Mouse (Mus musculus) hindbrain, postnatal 0 days (tissue): ENCODE measurements at regions not wholly inside any gene's neighbourhood (a gene's known extent, or its start where the extent isn't known, plus 50 kb on each side); places are given as distances from the start of the nearest gene placed in this dataset.
A peak's percentile ranks its signal among the peaks of the same experiment; 100 is the strongest.

Source experiments
- ATAC-seq: fragments of 200-750 bp; cut with Nextera tagmentation; 2 replicates; pipeline ENCODE4 v1.8.0; 2017; ENCODE audit warnings: mild to moderate bottlenecking, moderate TSS enrichment, moderate library complexity
- DNase-seq: peaks from one replicate; pipeline ENCODE4 v3.0.0-alpha.2; 2015; ENCODE audit warnings: low spot score
- H3K27ac ChIP-seq: fragments of 300-500 bp; sonication (generic); 2 replicates; pipeline ENCODE4 v1.5.1; 2014; ENCODE audit warnings: mild to moderate bottlenecking
- H3K27me3 ChIP-seq: fragments of 300-500 bp; sonication (generic); 2 replicates; pipeline ENCODE4 v1.6.1; 2014; ENCODE audit warnings: low read length, mixed read lengths; ENCODE audit not compliant: insufficient read depth
- H3K36me3 ChIP-seq: fragments of 300-500 bp; sonication (generic); 2 replicates; pipeline ENCODE4 v1.6.1; 2014; ENCODE audit warnings: low read length, mixed read lengths; ENCODE audit not compliant: insufficient read depth
- H3K4me1 ChIP-seq: fragments of 300-500 bp; sonication (generic); 2 replicates; pipeline ENCODE4 v1.6.1; 2014; ENCODE audit warnings: antibody characterized with exemption, low read length, mixed read lengths; ENCODE audit not compliant: insufficient read depth
- H3K4me2 ChIP-seq: fragments of 300-500 bp; sonication (generic); 2 replicates; pipeline ENCODE4 v1.6.1; 2014; ENCODE audit warnings: low read depth, mild to moderate bottlenecking, low read length, moderate library complexity, mixed read lengths
- H3K4me3 ChIP-seq: fragments of 300-500 bp; sonication (generic); 2 replicates; pipeline ENCODE4 v1.5.1; 2014; ENCODE audit warnings: low read length
- H3K9ac ChIP-seq: fragments of 300-500 bp; sonication (generic); replicated peaks from 2 replicates; pipeline ENCODE4 v1.6.1; 2014; ENCODE audit warnings: mild to moderate bottlenecking, low read length, moderate library complexity, mixed read lengths
- H3K9me3 ChIP-seq: fragments of 300-500 bp; sonication (generic); 2 replicates; pipeline ENCODE4 v1.6.1; 2016; ENCODE audit warnings: low read length, mixed read lengths
- CTCF ChIP-seq: IDR thresholded peaks from 2 replicates; pipeline ENCODE4 v1.5.1; 2016; ENCODE audit warnings: antibody characterized with exemption, control low read depth, low read depth
- WGBS: fragments of 180-500 bp; shearing (Covaris S2); extraction: QIAGEN DNeasy Blood & Tissue Kit; methylation state at CpG from one replicate; pipeline ENCODE4 v1.1.7; 2014; 5-methylcytosine and 5-hydroxymethylcytosine counted together

DNA sequence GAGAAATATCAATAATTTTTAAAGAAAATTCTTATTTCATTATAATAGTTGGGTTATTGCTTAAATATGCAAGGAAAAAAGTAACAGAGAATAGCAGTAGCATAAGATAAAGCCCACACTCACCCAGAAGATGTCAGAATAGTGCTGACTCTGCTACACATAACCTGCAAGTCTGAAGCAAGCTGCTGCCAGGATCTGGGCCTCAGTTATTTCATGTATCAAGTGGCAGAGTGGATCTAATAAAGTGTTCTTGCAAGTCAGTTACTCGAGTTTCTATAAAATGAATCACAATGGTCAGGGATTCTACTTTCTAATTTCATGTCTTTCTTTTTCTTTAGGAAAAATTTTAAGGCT, 466.2 kb downstream of the Klhl13 start:
- no peak overlapping the region for H3K9ac ChIP-seq
- H3K27me3 ChIP-seq: no peaks in the 10 kb centered on the region
- TF ChIP-seq CTCF: no peak
- H3K36me3 ChIP-seq: no peaks in the 10 kb centered on the region
- 45% methylated on average over 1 of the region's 1 CpGs for WGBS
- DNase-seq (no peak), ATAC-seq (no peak)
- H3K4me2 ChIP-seq: no peak overlapping the region
- H3K4me3 ChIP-seq: no peak overlapping the region
- H3K9me3 ChIP-seq: no peaks in the 10 kb centered on the region
- no peak overlapping the region for H3K27ac ChIP-seq
- H3K4me1 ChIP-seq: no peaks in the 10 kb centered on the region

DNA sequence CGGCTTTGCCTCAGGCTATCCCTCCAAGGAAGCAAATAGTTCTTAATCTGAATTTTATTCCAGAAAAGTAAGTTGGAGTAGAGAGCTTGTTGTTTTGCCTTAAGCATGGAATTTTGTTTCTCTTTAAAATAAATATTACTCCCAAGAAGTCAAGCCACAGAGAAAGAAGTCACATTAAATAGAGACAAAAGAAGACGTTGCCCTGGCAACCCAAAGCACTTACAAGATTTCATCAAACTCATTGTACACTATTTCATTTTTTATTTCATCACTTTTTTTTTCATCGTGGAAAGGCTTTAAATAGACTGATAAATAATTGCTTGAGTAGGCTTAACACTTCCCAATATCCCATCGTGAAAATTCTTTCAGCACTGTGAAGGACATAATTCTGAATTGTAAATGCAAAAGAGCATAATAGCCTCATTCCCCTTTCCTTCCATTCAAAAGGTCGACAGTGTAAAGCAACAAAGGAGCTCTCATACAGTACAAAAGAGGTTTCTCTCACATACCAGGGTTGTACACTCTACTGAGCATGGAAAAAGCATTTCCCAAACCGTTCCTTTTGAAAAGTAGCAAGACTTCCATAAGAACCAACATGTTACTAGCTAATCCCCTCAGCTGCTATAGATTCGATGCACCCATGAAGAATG, 466.7 kb downstream of the Klhl13 start:
- Histone ChIP-seq H3K27ac (no peak overlapping the region), H3K4me2 (no peak overlapping the region), H3K9me3 (no peaks in the 10 kb centered on the region), H3K4me3 (no peak overlapping the region), H3K9ac (no peak overlapping the region), H3K27me3 (no peaks in the 10 kb centered on the region), H3K4me1 (no peaks in the 10 kb centered on the region), H3K36me3 (no peaks in the 10 kb centered on the region)
- 39% methylated on average over 7 of the region's 7 CpGs for WGBS
- ATAC-seq: peak; percentile 45; the same call in 1 of the 2 replicates
- TF ChIP-seq CTCF: no peak
- no peak for DNase-seq

DNA sequence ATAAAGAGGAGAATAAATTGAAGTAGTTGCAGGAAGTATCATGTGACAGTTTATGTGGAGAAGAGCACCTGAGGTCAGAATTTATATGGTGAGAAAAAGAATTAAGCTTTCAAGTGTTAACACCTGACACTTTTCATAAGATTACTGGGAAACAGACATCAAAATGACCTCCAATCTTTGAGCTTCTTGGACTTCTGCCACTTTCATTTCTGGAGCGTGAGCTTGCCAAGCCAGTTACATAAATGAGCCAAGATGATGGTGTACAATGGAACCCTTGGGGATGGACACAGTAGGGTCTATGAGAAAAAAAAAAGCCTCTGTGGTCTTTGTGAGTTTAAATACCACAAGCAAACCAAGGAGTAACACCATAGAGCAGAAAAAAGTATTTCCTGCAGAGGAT, 495.1 kb downstream of the Klhl13 start:
- H3K27me3 ChIP-seq: no peaks in the 10 kb centered on the region
- no peaks in the 10 kb centered on the region for H3K36me3 ChIP-seq
- no peak overlapping the region for H3K4me3 ChIP-seq
- TF ChIP-seq CTCF: no peak
- WGBS: 49% methylated on average over 1 of the region's 1 CpGs
- ATAC-seq (no peak), DNase-seq (peak; percentile 50)
- no peaks in the 10 kb centered on the region for H3K9me3 ChIP-seq
- no peaks in the 10 kb centered on the region for H3K4me1 ChIP-seq
- no peak overlapping the region for H3K4me2 ChIP-seq
- no peak overlapping the region for H3K9ac ChIP-seq
- H3K27ac ChIP-seq: no peak overlapping the region

DNA sequence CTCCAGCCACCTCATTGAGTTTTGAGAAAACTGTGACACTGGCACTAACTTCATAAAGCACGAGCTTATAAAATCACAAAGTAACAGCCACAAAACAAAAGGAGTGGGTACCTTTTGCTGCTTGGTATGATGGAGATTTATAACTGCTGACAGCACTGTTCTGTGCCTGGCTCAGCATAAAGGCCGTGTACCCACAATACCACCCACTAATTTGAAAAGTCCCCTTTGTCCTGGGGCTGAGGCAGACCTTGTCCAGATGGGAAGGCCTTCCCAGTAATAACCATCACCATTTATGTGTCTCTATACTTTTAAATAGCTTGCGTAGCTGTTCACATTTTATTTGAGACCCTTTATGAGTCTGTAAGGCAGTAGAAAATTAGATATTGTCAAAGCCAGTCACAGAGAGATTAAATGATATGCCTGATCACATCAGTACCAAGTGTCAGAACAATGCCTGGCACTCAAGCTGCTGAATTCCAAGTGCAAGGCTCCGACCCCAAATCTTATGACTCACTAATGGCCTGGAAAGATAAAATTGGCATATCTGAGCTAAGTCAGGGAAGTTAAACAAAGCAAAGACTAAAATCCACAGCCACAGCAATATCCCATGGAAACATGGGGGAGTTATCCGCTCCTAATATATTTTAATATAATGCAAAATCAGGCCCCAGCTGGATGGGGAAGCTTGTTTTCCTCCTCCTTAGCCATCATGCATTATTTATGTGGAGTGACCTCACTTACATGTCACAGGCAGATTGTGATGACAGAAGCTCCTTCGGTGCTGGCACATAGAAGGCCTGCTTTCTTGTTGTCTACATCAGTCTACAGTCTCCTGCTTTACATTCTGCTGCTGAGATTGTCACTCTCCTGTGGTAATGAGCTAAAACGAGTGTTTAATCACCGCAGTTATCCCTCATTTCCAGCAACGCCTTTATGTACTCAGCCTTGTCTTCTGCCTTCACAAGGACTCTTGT, 515.1 kb downstream of the Klhl13 start:
- Histone ChIP-seq H3K36me3 (no peaks in the 10 kb centered on the region), H3K9ac (no peak overlapping the region), H3K4me1 (no peaks in the 10 kb centered on the region), H3K9me3 (no peaks in the 10 kb centered on the region), H3K27me3 (no peaks in the 10 kb centered on the region), H3K27ac (no peak overlapping the region), H3K4me2 (no peak overlapping the region), H3K4me3 (no peak overlapping the region)
- peak; percentile 4 for DNase-seq
- TF ChIP-seq CTCF: no peak
- 46% methylated on average over 9 of the region's 9 CpGs for WGBS
- ATAC-seq: no peak

DNA sequence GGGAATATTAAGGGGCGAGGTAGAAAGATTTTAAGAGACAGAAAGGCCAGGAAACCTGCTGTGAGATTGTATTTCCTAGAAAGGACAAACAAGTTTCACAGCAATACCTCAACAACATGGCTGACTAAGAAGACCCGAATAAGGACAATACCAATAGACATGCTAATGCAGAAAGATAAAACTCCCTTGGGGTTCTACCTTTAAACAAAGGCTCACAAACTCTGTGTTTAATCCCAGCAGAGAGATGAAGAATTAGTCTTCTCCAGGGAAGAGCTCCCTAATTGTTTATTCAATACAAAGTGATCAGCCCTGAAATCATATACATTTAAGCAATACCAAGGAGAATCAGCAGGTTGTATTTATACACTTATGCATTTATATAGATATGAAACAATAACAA, 516.1 kb downstream of the Klhl13 start:
- Histone ChIP-seq H3K4me2 (no peak overlapping the region), H3K36me3 (no peaks in the 10 kb centered on the region), H3K9me3 (no peaks in the 10 kb centered on the region), H3K4me1 (no peaks in the 10 kb centered on the region), H3K9ac (no peak overlapping the region), H3K27me3 (no peaks in the 10 kb centered on the region), H3K27ac (no peak overlapping the region), H3K4me3 (no peak overlapping the region)
- 30% methylated on average over 2 of the region's 2 CpGs for WGBS
- TF ChIP-seq CTCF: no peak
- ATAC-seq (no peak), DNase-seq (no peak)

DNA sequence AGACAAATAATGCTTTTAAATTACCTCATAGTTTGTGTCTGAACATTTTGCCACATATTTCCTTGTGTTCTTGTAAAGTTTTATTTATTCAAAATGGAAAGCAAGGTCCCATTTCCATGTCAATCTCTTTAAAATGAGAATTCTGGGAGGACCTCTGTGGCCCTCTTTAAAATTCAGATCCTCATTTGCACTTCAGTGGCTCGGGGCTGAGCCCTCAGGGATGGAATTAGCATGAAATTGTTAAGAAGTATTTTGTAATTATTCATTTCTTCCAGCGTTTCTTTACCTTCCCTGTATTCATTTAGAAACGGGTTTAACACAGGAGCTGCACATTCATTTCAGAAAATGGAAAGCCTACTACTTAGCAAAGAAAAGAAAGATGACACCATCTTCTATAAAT, 531.7 kb downstream of the Klhl13 start:
- no peak for ATAC-seq
- no peaks in the 10 kb centered on the region for H3K27me3 ChIP-seq
- no peak overlapping the region for H3K4me2 ChIP-seq
- no peak overlapping the region for H3K4me3 ChIP-seq
- no peaks in the 10 kb centered on the region for H3K4me1 ChIP-seq
- H3K9ac ChIP-seq: no peak overlapping the region
- no peak for TF ChIP-seq CTCF
- no peaks in the 10 kb centered on the region for H3K36me3 ChIP-seq
- H3K9me3 ChIP-seq: no peaks in the 10 kb centered on the region
- no peak for DNase-seq
- H3K27ac ChIP-seq: no peak overlapping the region
- 25% methylated on average over 3 of the region's 3 CpGs for WGBS

DNA sequence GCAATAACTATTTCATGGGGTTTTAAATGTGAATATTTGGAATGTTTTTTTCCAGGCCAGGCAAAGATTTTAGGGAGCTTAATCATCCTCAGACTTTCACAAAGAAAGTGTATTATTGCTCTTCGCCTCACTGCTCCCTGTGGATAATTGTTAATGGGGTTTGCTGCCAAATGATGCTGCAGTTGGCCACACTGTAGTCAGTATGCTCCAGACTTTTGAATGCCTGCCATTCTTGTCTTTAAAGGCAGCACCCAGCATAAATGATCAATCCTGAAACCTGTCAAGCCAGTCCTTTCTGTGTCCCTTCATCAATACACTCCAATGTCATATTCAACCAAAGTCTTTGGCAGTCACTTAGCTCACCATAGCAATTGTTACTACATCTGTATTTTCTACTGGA, 559.7 kb downstream of the Klhl13 start:
- Histone ChIP-seq H3K27ac (no peak overlapping the region), H3K9me3 (no peaks in the 10 kb centered on the region), H3K4me3 (no peak overlapping the region), H3K36me3 (no peaks in the 10 kb centered on the region), H3K27me3 (no peaks in the 10 kb centered on the region), H3K9ac (no peak overlapping the region), H3K4me2 (no peak overlapping the region), H3K4me1 (no peaks in the 10 kb centered on the region)
- no peak for TF ChIP-seq CTCF
- DNase-seq (peak; percentile 56), ATAC-seq (peak; percentile 70; the same call in 1 of the 2 replicates)
- WGBS: 34% methylated on average over 1 of the region's 1 CpGs
